Mouse (Mus musculus) liver, embryonic 16.5 days (tissue): Measurements from ENCODE around the gene Slc25a38. TPM values are rescaled to one million over a fixed set of nuclear protein-coding genes. Genes with fewer than 3 reads are reported as not detected.

Experiments
- ATAC-seq: fragments of 200-750 bp; cut with Nextera tagmentation; 2 replicates; pipeline ENCODE4 v1.8.0; 2017; ENCODE audit warnings: low read depth, mild to moderate bottlenecking, moderate number of reproducible peaks, moderate library complexity
- H3K27ac ChIP-seq: fragments of 300-500 bp; sonication (generic); 2 replicates; pipeline ENCODE4 v1.5.1; 2014; ENCODE audit warnings: mild to moderate bottlenecking, low read length
- H3K27me3 ChIP-seq: fragments of 300-500 bp; sonication (generic); 2 replicates; pipeline ENCODE4 v1.6.1; 2014; ENCODE audit warnings: low read depth, low read length, mixed read lengths; ENCODE audit not compliant: control insufficient read depth, insufficient read depth
- H3K36me3 ChIP-seq: fragments of 300-500 bp; sonication (generic); 2 replicates; pipeline ENCODE4 v1.6.1; 2014; ENCODE audit warnings: mild to moderate bottlenecking; ENCODE audit not compliant: control insufficient read depth, insufficient read depth
- H3K4me1 ChIP-seq: fragments of 300-500 bp; sonication (generic); 2 replicates; pipeline ENCODE4 v1.6.1; 2014; ENCODE audit warnings: low read depth, low read length, mixed read lengths; ENCODE audit not compliant: control insufficient read depth
- H3K4me2 ChIP-seq: fragments of 300-500 bp; sonication (generic); 2 replicates; pipeline ENCODE4 v1.6.1; 2014; ENCODE audit warnings: low read depth, low read length, mixed read lengths
- H3K4me3 ChIP-seq: fragments of 300-500 bp; sonication (generic); 2 replicates; pipeline ENCODE4 v1.5.1; 2014; ENCODE audit warnings: low read depth, mild to moderate bottlenecking, low read length
- H3K9ac ChIP-seq: fragments of 300-500 bp; sonication (generic); 2 replicates; pipeline ENCODE4 v1.6.1; 2014; ENCODE audit warnings: low read depth, low read length
- H3K9me3 ChIP-seq: fragments of 300-500 bp; sonication (generic); replicated peaks from 2 replicates; pipeline ENCODE4 v1.6.1; 2016; ENCODE audit warnings: low read length; ENCODE audit not compliant: control insufficient read depth
- WGBS: fragments of 180-500 bp; shearing (Covaris S2); extraction: QIAGEN DNeasy Blood & Tissue Kit; methylation state at CpG from one replicate; pipeline ENCODE4 v1.1.7; 2014; ENCODE audit not compliant: insufficient replicate concordance; 5-methylcytosine and 5-hydroxymethylcytosine counted together
- polyA plus RNA-seq: library from polyadenylated mRNA; unstranded; fragments of >200 nt; fragmentation: Nextera tagmentation; extraction: Ambion mirVana; gene quantifications from 2 replicates; pipeline ENCODE4 v1.2.1, GENCODE M21; 2015

Gene Slc25a38
- polyA plus RNA-seq, 1 experiment from 2014 or later, result 113 TPM

- Histone ChIP-seq H3K4me3 (no peak within 1 kb of the TSS), H3K27ac (no peak within 1 kb of the TSS), H3K9me3 (no peaks in the 10 kb centered on the region), H3K36me3 (no peaks in the 10 kb centered on the region), H3K9ac (no peak within 1 kb of the TSS), H3K4me2 (no peak within 1 kb of the TSS), H3K4me1 (no peaks in the 10 kb centered on the region), H3K27me3 (no peaks in the 10 kb centered on the region)
- no peak for ATAC-seq
- 62% methylated on average over 11 of the region's 11 CpGs for whole genome bisulfite sequencing
Measured at GRCm38 (mm10) chr9:120149222-120149828, 39.2 kb downstream of the Slc25a38 start, which contains the start of gene Mobp. Mobp (plus strand) TSS chr9:120149707.

GRCm38 (mm10) chr9:120151152-120151551 lies 41.0 kb downstream of the Slc25a38 start:
- Histone ChIP-seq H3K9ac (no peak overlapping the region), H3K27me3 (no peaks in the 10 kb centered on the region), H3K4me1 (no peaks in the 10 kb centered on the region), H3K36me3 (no peaks in the 10 kb centered on the region), H3K4me3 (no peak overlapping the region), H3K4me2 (no peak overlapping the region), H3K9me3 (no peaks in the 10 kb centered on the region), H3K27ac (no peak overlapping the region)
- 39% methylated on average over 5 of the region's 5 CpGs for WGBS
- no peak for ATAC-seq

GRCm38 (mm10) chr9:120151906-120152399 lies 41.8 kb downstream of the Slc25a38 start:
- Histone ChIP-seq H3K27me3 (no peaks in the 10 kb centered on the region), H3K4me3 (no peak overlapping the region), H3K9me3 (no peaks in the 10 kb centered on the region), H3K9ac (no peak overlapping the region), H3K27ac (no peak overlapping the region), H3K36me3 (no peaks in the 10 kb centered on the region), H3K4me2 (no peak overlapping the region), H3K4me1 (no peaks in the 10 kb centered on the region)
- no peak for ATAC-seq
- 60% methylated on average over 12 of the region's 12 CpGs for WGBS

GRCm38 (mm10) chr9:120158047-120158446 lies 47.9 kb downstream of the Slc25a38 start:
- Histone ChIP-seq H3K4me2 (no peak overlapping the region), H3K36me3 (no peaks in the 10 kb centered on the region), H3K4me1 (peaks cover 4% of the 10 kb centered on the region), H3K9me3 (no peaks in the 10 kb centered on the region), H3K9ac (no peak overlapping the region), H3K27ac (no peak overlapping the region), H3K27me3 (no peaks in the 10 kb centered on the region), H3K4me3 (no peak overlapping the region)
- 14% methylated on average over 4 of the region's 4 CpGs for WGBS
- peak; percentile 82 for ATAC-seq

- H3K4me2 ChIP-seq, result no peak overlapping the region
- no peak overlapping the region for H3K9ac ChIP-seq
- no peaks in the 10 kb centered on the region for H3K9me3 ChIP-seq
- no peak overlapping the region for H3K4me3 ChIP-seq
- H3K36me3 ChIP-seq, result no peaks in the 10 kb centered on the region
- WGBS, result 72% methylated on average over 16 of the region's 16 CpGs
- H3K27ac ChIP-seq, result no peak overlapping the region
- H3K4me1 ChIP-seq, result no peaks in the 10 kb centered on the region
- H3K27me3 ChIP-seq, result no peaks in the 10 kb centered on the region; the same call in 1 of the 2 replicates
- ATAC-seq, result no peak
Measured at GRCm38 (mm10) chr9:120163862-120164261, 53.7 kb downstream of the Slc25a38 start.

- no peaks in the 10 kb centered on the region for H3K4me1 ChIP-seq
- H3K9me3 ChIP-seq, result 0 out of 2 replicates have a peak, but pooled peaks cover 2% of the 10 kb centered on the region
- no peaks in the 10 kb centered on the region; the same call in 1 of the 2 replicates for H3K27me3 ChIP-seq
- 50% methylated on average over 11 of the region's 11 CpGs for WGBS
- no peak overlapping the region for H3K4me3 ChIP-seq
- no peak overlapping the region for H3K4me2 ChIP-seq
- no peak overlapping the region for H3K27ac ChIP-seq
- H3K36me3 ChIP-seq, result no peaks in the 10 kb centered on the region
- ATAC-seq, result no peak
- no peak overlapping the region for H3K9ac ChIP-seq
Measured at GRCm38 (mm10) chr9:120167826-120168225, 57.7 kb downstream of the Slc25a38 start.

- Histone ChIP-seq H3K4me1 (no peaks in the 10 kb centered on the region), H3K9me3 (0 out of 2 replicates have a peak, but pooled peaks cover 2% of the 10 kb centered on the region), H3K9ac (no peak overlapping the region), H3K36me3 (no peaks in the 10 kb centered on the region), H3K27me3 (no peaks in the 10 kb centered on the region; the same call in 1 of the 2 replicates), H3K4me2 (no peak overlapping the region), H3K4me3 (no peak overlapping the region), H3K27ac (no peak overlapping the region)
- WGBS, result 29% methylated on average over 5 of the region's 5 CpGs
- ATAC-seq, result 0 out of 2 replicates have a peak, but pooled peaks have one; percentile 30
Measured at GRCm38 (mm10) chr9:120171295-120171694, 61.1 kb downstream of the Slc25a38 start.

Other genes with a start within 250 kb of the Slc25a38 start
- 19.4 and 21.1 TPM in 2 replicates for gene Wdr48, start 215.5 kb upstream of the Slc25a38 start, polyA plus RNA-seq
- gene Gorasp1, start 172.8 kb upstream of the Slc25a38 start, polyA plus RNA-seq, result 10.6 and 12.1 TPM in 2 replicates
- 0.08 and 0.21 TPM in 2 replicates for gene Ttc21a, start 172.8 kb upstream of the Slc25a38 start, polyA plus RNA-seq
- gene Csrnp1, start 125.7 kb upstream of the Slc25a38 start, polyA plus RNA-seq, result 2.5 and 3.3 TPM in 2 replicates
- 0.15 and 0.26 TPM in 2 replicates for gene Xirp1, start 86.8 kb upstream of the Slc25a38 start, polyA plus RNA-seq
- 3.1 and 3.2 TPM in 2 replicates for gene Cx3cr1, start 40.5 kb upstream of the Slc25a38 start, polyA plus RNA-seq
- 0.07 TPM in 1 of 2 replicates, not detected in the other for gene Ccr8, start 18.3 kb upstream of the Slc25a38 start, polyA plus RNA-seq
- 727 and 769 TPM in 2 replicates for gene Rpsa, start 17.3 kb downstream of the Slc25a38 start, polyA plus RNA-seq
- not detected in 2 replicates for gene Mobp, start 39.3 kb downstream of the Slc25a38 start, polyA plus RNA-seq
- gene Myrip, start 191.1 kb downstream of the Slc25a38 start, polyA plus RNA-seq, result 0.01 and 0.02 TPM in 2 replicates